Mouse (Mus musculus): ENCODE results near the gene Ccnd3.
"Not testable (repeated sequence)": the region's sequence is repeated elsewhere in the genome, so short reads cannot be mapped to it uniquely, and the experiment has no call there.

The Ccnd3 gene

DNA sequence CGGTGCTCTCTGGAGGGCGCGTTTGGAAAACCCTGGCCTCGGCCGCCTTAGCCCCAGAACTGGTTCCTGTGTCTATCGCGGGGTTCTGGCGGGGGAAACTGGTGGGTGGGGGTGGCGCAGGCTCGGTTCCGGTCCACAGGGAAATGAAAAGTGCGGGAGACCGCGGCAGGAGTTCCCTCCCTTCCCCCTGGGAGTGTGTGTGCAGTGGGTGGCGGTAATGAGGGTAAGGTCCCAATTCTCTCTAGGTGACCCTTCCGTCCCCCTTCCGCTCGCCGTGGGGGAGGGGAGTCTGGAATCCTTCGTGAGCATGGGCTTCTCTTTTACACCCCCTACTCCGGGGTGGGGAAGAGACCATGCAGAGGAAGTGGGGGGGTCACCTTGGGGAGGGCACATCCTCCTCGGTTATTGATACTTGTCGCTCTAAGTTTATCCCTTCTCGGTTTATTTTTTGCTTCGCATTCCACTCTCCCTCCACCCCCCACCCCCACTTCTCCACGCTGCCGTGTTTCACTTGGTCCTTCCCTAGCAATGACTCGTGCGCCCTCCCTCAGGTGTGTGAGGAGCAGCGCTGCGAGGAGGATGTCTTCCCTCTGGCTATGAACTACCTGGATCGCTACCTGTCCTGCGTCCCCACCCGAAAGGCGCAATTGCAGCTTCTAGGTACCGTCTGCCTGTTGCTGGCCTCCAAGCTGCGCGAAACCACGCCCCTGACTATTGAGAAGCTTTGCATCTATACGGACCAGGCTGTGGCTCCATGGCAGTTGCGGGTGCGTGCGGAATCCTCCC is 89.5 kb downstream of the Ccnd3 start:
- DNase-seq (ENCODE audit: low read depth, low spot score): peak; percentile 52

GRCm38 (mm10) chr17:47594969-47595247 is 90.1 kb downstream of the Ccnd3 start:
- DNase-seq (ENCODE audit: low read depth, low spot score): no peak

- peak; percentile 93 for DNase-seq (ENCODE audit: low read depth, low spot score)
Measured at GRCm38 (mm10) chr17:47595248-47596161, 90.7 kb downstream of the Ccnd3 start.

GRCm38 (mm10) chr17:47596162-47596838 is 91.4 kb downstream of the Ccnd3 start:
- DNase-seq (ENCODE audit: low read depth, low spot score): no peak

GRCm38 (mm10) chr17:47596839-47597164 is 92.0 kb downstream of the Ccnd3 start:
- DNase-seq (ENCODE audit: low read depth, low spot score): no peak

DNA sequence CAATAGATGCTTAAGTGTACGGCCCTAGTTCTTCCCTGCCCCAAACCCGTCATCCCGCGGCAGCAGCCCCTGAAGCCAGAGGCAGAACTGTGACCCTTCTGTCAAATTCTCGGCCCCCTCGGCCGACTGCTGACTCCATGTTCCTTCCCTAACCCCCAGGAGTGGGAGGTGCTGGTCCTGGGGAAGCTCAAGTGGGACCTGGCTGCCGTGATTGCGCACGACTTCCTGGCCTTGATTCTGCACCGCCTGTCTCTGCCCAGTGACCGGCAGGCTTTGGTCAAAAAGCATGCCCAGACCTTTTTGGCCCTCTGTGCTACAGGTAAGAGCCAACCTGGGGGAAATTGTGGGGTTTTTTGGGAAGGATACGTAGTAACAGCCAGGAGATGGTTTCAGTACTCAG is 92.4 kb downstream of the Ccnd3 start:
- no peak for DNase-seq (ENCODE audit: low read depth, low spot score)

DNA sequence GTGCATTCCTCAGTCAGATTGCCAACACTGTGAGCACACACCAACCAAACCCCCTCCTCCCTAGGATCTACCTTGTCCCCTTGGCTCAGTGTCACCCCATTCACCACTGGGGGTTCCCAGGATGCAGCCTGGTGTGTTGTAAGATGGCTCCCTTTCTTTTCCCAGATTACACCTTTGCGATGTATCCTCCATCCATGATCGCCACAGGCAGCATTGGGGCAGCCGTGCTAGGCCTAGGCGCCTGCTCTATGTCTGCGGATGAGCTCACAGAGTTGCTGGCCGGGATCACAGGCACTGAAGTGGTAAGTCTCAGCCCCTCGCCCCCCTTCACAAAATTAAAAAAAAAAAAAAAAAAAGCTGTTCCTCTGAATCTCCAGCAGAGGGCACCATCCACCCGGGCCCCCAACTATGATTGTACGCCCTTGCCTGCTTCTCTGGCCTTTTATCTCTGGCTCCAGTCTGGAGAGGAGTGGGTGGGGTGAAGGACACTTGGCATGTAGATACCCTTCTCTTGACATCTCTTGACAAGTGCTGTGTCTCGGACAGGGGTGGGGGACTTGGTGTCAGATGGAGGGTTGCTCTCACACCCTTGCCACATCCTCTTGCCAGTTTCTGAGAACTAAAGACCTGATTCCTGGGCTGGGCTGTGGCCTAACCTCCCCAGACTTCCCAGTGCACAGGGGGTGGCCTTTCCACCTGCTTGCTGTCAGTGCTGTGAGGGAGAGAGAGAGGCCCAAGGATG is 93.2 kb downstream of the Ccnd3 start:
- peak; percentile 62 for DNase-seq (ENCODE audit: low read depth, low spot score)

DNA sequence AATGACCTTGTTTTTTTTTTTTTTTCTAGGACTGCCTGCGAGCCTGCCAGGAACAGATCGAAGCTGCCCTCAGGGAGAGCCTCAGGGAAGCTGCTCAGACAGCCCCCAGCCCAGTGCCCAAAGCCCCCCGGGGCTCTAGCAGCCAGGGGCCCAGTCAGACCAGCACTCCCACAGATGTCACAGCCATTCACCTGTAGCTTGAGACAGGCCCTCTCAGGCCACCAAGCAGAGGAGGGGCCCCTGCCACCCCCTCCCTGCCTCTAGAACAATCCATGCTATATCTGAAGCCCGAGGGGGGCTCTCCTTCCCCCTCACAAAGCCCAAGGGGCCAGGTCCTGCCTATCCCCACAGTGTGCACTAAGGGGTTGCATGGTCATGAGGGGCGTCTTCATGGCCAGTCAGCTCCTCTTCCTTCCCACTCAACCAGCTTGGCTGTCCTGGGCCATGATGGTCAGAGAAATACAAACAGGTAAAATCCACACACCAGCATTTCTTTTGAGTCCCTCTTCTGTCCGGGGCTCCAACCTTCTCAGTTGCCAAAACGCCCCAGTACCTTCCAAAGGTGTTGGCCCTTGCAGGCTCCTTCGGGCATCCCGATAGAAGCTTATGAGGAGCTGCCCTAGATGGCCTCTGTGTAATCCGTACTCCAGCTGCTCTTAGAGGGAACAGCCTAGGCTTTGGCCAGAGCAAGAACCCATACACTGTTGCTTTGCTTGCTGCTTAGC is 93.9 kb downstream of the Ccnd3 start:
- not testable (repeated sequence) for DNase-seq (ENCODE audit: low read depth, low spot score)

GRCm38 (mm10) chr17:47599511-47600297 is 94.9 kb downstream of the Ccnd3 start:
- peak; percentile 26 for DNase-seq (ENCODE audit: low read depth, low spot score)

DNA sequence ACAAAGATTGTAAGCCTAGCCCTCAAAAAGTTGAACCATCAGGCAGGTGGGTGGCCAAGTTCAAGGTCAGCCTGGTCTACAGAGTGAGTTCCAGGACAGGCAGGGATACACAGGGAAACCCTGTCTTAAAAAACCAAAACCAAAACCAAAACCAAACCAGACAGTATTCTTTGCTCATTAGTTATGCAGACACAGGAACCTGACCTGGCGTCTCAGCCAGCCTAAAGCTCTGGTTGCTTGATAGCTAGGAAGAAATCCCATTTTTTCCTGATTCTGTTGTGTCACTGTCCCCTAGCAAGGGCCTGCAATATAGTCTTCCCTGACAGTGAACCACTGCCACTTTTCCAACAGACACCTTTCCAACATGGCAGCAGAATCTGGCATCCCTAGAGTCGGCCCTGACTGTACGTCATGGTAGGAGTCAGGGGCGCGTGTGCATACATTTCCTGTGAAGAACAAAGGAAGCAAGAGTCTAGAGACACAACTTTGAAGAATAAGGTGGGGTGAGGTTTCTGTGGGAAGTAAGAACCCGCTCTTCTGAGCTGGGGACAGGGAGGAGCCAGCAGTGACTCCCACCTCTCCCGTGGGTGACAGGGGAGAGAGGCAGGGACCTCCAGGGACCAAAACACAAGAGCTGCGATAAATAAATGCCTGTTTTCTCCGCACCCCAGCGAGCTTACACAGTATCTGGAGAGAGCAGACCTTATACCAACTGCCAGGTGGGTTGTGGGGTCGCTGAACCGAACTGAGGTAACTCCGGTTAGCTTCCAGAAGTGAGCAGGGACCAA is 95.9 kb downstream of the Ccnd3 start:
- DNase-seq (ENCODE audit: low read depth, low spot score): no peak

- no peak for DNase-seq (ENCODE audit: low read depth, low spot score)
Measured at GRCm38 (mm10) chr17:47601389-47601755, 96.5 kb downstream of the Ccnd3 start.

GRCm38 (mm10) chr17:47602289-47602688 is 97.4 kb downstream of the Ccnd3 start:
- no peak for DNase-seq (ENCODE audit: low read depth, low spot score)

- DNase-seq (ENCODE audit: low read depth, low spot score): peak; percentile 61
Measured at GRCm38 (mm10) chr17:47606220-47606619, 101.4 kb downstream of the Ccnd3 start.

DNA sequence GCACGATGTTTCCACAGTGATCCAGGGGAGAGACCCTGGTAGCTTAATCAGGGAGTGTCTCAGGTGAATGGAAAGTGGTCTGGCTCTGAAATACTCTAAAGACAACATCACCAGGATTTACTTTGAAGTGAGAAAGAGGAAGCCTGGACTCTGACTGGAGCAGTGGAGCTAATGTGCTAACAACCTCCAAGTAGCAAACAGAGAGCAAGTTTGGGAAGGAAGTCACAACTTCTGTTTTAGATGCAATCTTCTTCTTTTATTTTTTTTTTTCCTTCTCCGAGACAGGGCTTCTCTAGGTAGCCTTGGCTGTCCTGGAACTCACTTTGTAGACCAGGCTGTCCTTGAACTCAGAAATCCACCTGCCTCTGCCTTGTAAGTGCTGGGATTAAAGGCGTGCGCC is 104.3 kb downstream of the Ccnd3 start:
- DNase-seq (ENCODE audit: low read depth, low spot score): no peak

GRCm38 (mm10) chr17:47610849-47611660 is 106.2 kb downstream of the Ccnd3 start, which contains the start of the genes Bysl, Med20 and Gm20517:
Bysl (minus strand) TSS chr17:47611492.
Med20 (plus strand) TSS chr17:47611582.
Gm20517 (plus strand) TSS chr17:47611589.
- DNase-seq (ENCODE audit: low read depth, low spot score): peak; percentile 96

DNA sequence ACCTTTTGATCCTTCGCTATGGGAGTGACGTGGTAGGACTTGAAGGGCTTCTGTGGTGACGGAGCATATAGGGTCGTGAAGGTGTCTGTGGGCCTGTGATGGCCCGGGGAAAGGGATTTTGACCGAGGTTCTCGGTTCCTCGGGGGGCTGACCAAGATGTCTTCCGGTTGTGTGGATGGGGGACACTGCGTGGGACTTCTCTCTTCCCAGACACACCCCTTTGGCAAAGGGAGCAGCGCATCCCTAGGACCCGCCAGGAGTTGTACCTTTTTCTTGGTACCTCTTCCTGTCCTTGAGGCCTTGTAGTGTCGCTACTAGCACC is 106.8 kb downstream of the Ccnd3 start:
- DNase-seq (ENCODE audit: low read depth, low spot score): no peak

DNA sequence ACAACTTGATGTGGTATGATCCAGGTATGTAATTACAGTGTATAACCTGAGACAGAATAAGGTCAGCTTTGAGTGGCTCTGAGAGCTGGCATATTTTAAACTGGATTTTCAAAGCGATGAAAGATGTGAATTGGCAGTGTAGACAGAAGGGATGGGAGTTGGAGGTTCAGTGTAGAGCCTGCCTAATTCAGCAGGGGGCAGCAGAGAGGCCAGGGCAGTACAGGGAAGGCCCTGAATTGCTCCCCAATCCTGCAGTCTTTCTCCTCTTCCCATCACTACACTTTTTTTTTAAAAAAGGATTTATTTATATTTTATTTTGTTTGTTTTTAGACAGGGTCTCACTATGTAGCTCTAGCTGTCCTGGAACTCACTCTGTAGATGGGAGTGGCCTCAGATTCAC is 109.2 kb downstream of the Ccnd3 start:
- peak; percentile 64 for DNase-seq (ENCODE audit: low read depth, low spot score)

DNA sequence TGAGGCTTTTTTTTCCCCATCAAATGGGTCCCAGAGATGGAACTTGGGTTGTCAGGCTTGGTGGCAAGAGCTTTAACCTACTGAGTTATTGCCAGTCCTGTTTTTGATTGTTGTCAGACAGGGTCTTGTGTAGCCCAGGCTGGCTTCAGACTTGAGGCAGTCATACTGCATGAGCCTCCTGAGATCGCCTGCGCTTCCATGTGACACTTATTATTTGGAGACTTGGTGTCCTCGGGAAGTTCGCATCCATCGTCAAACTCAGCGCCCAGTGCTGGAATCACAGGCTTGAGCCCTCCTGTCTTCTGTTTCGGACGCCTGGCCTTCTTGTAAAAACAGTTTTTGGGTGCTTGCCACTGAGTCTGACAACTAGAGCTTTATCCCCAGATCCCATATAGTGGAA is 111.3 kb downstream of the Ccnd3 start:
- no peak for DNase-seq (ENCODE audit: low read depth, low spot score)

GRCm38 (mm10) chr17:47616652-47617051 is 111.8 kb downstream of the Ccnd3 start:
- DNase-seq (ENCODE audit: low read depth, low spot score): no peak
